ENCODE assay signal across 8 mouse cellular contexts in genomic region chr15:89453865-89454478, GRCm38 (mm10). TPM values are rescaled to one million over a fixed set of nuclear protein-coding genes. Genes with fewer than 3 reads are reported as not detected.
DNase-seq lines count a peak whose midpoint lies in the region; ATAC-seq and TF ChIP-seq lines count a peak whose summit lies in the region.

TSS of gene Mapk8ip2 (plus strand) at chr15:89453913.

- H3K27me3 ChIP-seq in lung, embryonic 14.5 days (ENCODE audit: insufficient read depth, low read length), result peaks cover 27% of the 10 kb centered on the region
- H3K27me3 ChIP-seq in heart, embryonic 16.5 days (ENCODE audit: control insufficient read depth, insufficient read depth, low read length), result peaks cover 44% of the 10 kb centered on the region
- H3K27me3 ChIP-seq in limb, embryonic 14.5 days (ENCODE audit: control insufficient read depth, insufficient read depth, low read length), result peaks cover 12% of the 10 kb centered on the region

- DNase-seq in lung, embryonic 14.5 days, result no peak
- no peak for DNase-seq in lung, postnatal 14 days
- peak; percentile 88 for DNase-seq in cerebellum, postnatal 14 days
- no peak for DNase-seq in limb, embryonic 14.5 days (ENCODE audit: low spot score)
- peak; percentile 70 for DNase-seq in right cerebral cortex, adult 18-20 months
- no peak for DNase-seq in spleen, adult 12 weeks (ENCODE audit: low spot score)
- no peak for DNase-seq in gastrocnemius, postnatal 36 days

- no peak within 1 kb of the TSS for H3K27ac ChIP-seq in lung, embryonic 14.5 days (ENCODE audit: low read depth)
- no peak within 1 kb of the TSS for H3K27ac ChIP-seq in heart, embryonic 16.5 days (ENCODE audit: low read length)
- H3K27ac ChIP-seq in limb, embryonic 14.5 days (replicated peaks; ENCODE audit: low read depth, low read length), result no peak within 1 kb of the TSS

- peak; percentile 48; the same call in 1 of the 2 replicates for ATAC-seq in lung, embryonic 14.5 days (ENCODE audit: insufficient read depth)
- no peak for ATAC-seq in heart, embryonic 16.5 days (replicated peaks; ENCODE audit: extremely low read depth, insufficient read depth, low FRiP score)
- ATAC-seq in limb, embryonic 14.5 days (ENCODE audit: low FRiP score, low read depth), result no peak; the same call in 1 of the 2 replicates

- no peaks in the 10 kb centered on the region for H3K36me3 ChIP-seq in lung, embryonic 14.5 days (ENCODE audit: insufficient read depth)
- H3K36me3 ChIP-seq in heart, embryonic 16.5 days (ENCODE audit: control insufficient read depth, insufficient read depth), result no peaks in the 10 kb centered on the region
- no peaks in the 10 kb centered on the region for H3K36me3 ChIP-seq in limb, embryonic 14.5 days (ENCODE audit: control insufficient read depth, insufficient read depth, low read length)

- H3K4me1 ChIP-seq in lung, embryonic 14.5 days (ENCODE audit: insufficient read depth), result no peaks in the 10 kb centered on the region
- peaks cover 4% of the 10 kb centered on the region; the same call in 1 of the 2 replicates for H3K4me1 ChIP-seq in heart, embryonic 16.5 days (ENCODE audit: control insufficient read depth, insufficient read depth, low read length)
- H3K4me1 ChIP-seq in limb, embryonic 14.5 days (ENCODE audit: control insufficient read depth, insufficient read depth, low read length), result peaks cover 4% of the 10 kb centered on the region; the same call in 1 of the 2 replicates

- TF ChIP-seq POLR2A in limb, embryonic 14.5 days (IDR thresholded peaks at IDR 0.05; ENCODE audit: borderline replicate concordance, extremely low read depth, insufficient read depth, insufficient read length), result no peak

- no peak for TF ChIP-seq CTCF in lung, embryonic 14.5 days (IDR thresholded peaks at IDR 0.05; ENCODE audit: low read depth)

- H3K4me2 ChIP-seq in lung, embryonic 14.5 days, result peak within 1 kb of the TSS; percentile 77
- peak within 1 kb of the TSS; percentile 71 for H3K4me2 ChIP-seq in heart, embryonic 16.5 days (ENCODE audit: low read depth, low read length)
- H3K4me2 ChIP-seq in limb, embryonic 14.5 days (replicated peaks; ENCODE audit: low read depth, low read length, severe bottlenecking), result peak within 1 kb of the TSS; percentile 79

- no peak within 1 kb of the TSS; the same call in 1 of the 2 replicates for H3K9ac ChIP-seq in lung, embryonic 14.5 days
- H3K9ac ChIP-seq in heart, embryonic 16.5 days (ENCODE audit: low read length), result no peak within 1 kb of the TSS
- no peak within 1 kb of the TSS for H3K9ac ChIP-seq in limb, embryonic 14.5 days (ENCODE audit: low read depth, low read length, severe bottlenecking)

- under 1% methylated on average over 53 of the region's 53 CpGs for WGBS in lung, embryonic 14.5 days
- under 1% methylated on average over 53 of the region's 53 CpGs for WGBS in heart, embryonic 16.5 days
- WGBS in limb, embryonic 14.5 days, result 0% methylated on average over 33 of the region's 53 CpGs

- no peaks in the 10 kb centered on the region for H3K9me3 ChIP-seq in lung, embryonic 14.5 days (ENCODE audit: low read depth, low read length)
- no peaks in the 10 kb centered on the region for H3K9me3 ChIP-seq in heart, embryonic 16.5 days (replicated peaks; ENCODE audit: control insufficient read depth, low read length)
- H3K9me3 ChIP-seq in limb, embryonic 14.5 days (ENCODE audit: control insufficient read depth, low read length), result no peaks in the 10 kb centered on the region

- peak within 1 kb of the TSS; percentile 40 for H3K4me3 ChIP-seq in lung, embryonic 14.5 days (ENCODE audit: low read depth, low read length)
- peak within 1 kb of the TSS; percentile 50 for H3K4me3 ChIP-seq in heart, embryonic 16.5 days (ENCODE audit: low read length)
- H3K4me3 ChIP-seq in limb, embryonic 14.5 days (replicated peaks; ENCODE audit: low read length), result peak within 1 kb of the TSS; percentile 47

- intact Hi-C loops in gastrocnemius, postnatal 36 days (cut with DNase I), result no loop called here

RNA-seq across cellular contexts. Expression of gene Mapk8ip2, which starts in this region (rescaled TPM):
- polyA plus RNA-seq in lung, embryonic 14.5 days (2014; fragmentation: Nextera tagmentation; extraction: Ambion mirVana), result 0.57 and 0.60 TPM in 2 replicates
- 0.11 and 0.29 TPM in 2 replicates for polyA plus RNA-seq in heart, embryonic 16.5 days (2015; fragmentation: Nextera tagmentation; extraction: Ambion mirVana)
- 2.5 and 2.6 TPM in 2 replicates for polyA plus RNA-seq in limb, embryonic 14.5 days (2012; rRNA removed)
- polyA plus RNA-seq in limb, embryonic 14.5 days (2014; fragmentation: Nextera tagmentation; extraction: Ambion mirVana), result 0.99 and 1.5 TPM in 2 replicates
- total RNA-seq in gastrocnemius, postnatal 36 days (2021), result under 1 TPM; 0.28 to 0.30 TPM

Comparison
In these comparisons a context has a peak if more than half of its experiments do, and no peak if none do; other contexts are left out.
1. Peak in ATAC-seq, H3K4me3 ChIP-seq and H3K4me2 ChIP-seq in lung, embryonic 14.5 days; RNA of the gene not detected or under 1 TPM.
2. DNase-seq: peak in cerebellum, postnatal 14 days (2 of 2) and right cerebral cortex, adult 18-20 months (single experiment); none in lung, embryonic 14.5 days (single experiment), lung, postnatal 14 days (single experiment), limb, embryonic 14.5 days (single experiment), spleen, adult 12 weeks (single experiment) and gastrocnemius, postnatal 36 days (0 of 2).
3. Peak in every context shown above with its lines, with median percentiles within 50 percentile points of each other: H3K4me2 ChIP-seq and H3K4me3 ChIP-seq.